Mouse (Mus musculus): ENCODE results near the gene Pou2f2. TPM values are rescaled to one million over a fixed set of nuclear protein-coding genes. Genes with fewer than 3 reads are reported as not detected.

Pou2f2 gene
- total and polyA plus RNA-seq, 2 experiments from 2014 or later, result 9.0 to 35.9 TPM

- Histone ChIP-seq H3K9ac (replicated peaks; ENCODE audit: low read length, poor library complexity, severe bottlenecking) (peak overlapping the region; percentile 86), H3K4me1 (ENCODE audit: insufficient read depth, low read length) (peaks cover 10% of the 10 kb centered on the region), H3K4me3 (ENCODE audit: low read depth, low read length) (peak overlapping the region; percentile 75), H3K4me2 (ENCODE audit: low read depth, low read length, poor library complexity, severe bottlenecking) (peak overlapping the region; percentile 89), H3K9me3 (ENCODE audit: low read length) (no peaks in the 10 kb centered on the region), H3K27ac (ENCODE audit: low read depth, low read length) (peak overlapping the region; percentile 78), H3K27me3 (ENCODE audit: insufficient read depth, low read length) (no peaks in the 10 kb centered on the region), H3K36me3 (ENCODE audit: insufficient read depth, low read length) (peaks cover 16% of the 10 kb centered on the region)
- 4% methylated on average over 30 of the region's 31 CpGs for WGBS
- ATAC-seq (ENCODE audit: low FRiP score) (peak; percentile 66), DNase-seq (ENCODE audit: low spot score) (peak; percentile 97)
- TF ChIP-seq CTCF (IDR thresholded peaks at IDR 0.05), result no peak
Measured at GRCm38 (mm10) chr7:25219756-25220456, 40.4 kb upstream of the Pou2f2 start.

- under 1% methylated on average over 16 of the region's 16 CpGs for WGBS
- Histone ChIP-seq H3K4me2 (ENCODE audit: low read depth, low read length, poor library complexity, severe bottlenecking) (peak overlapping the region; percentile 89), H3K9me3 (ENCODE audit: low read length) (no peaks in the 10 kb centered on the region), H3K9ac (replicated peaks; ENCODE audit: low read length, poor library complexity, severe bottlenecking) (peak overlapping the region; percentile 86), H3K27me3 (ENCODE audit: insufficient read depth, low read length) (no peaks in the 10 kb centered on the region), H3K4me3 (ENCODE audit: low read depth, low read length) (peak overlapping the region; percentile 75), H3K36me3 (ENCODE audit: insufficient read depth, low read length) (peaks cover 11% of the 10 kb centered on the region), H3K27ac (ENCODE audit: low read depth, low read length) (peak overlapping the region; percentile 78), H3K4me1 (ENCODE audit: insufficient read depth, low read length) (peaks cover 10% of the 10 kb centered on the region)
- no peak for TF ChIP-seq CTCF (IDR thresholded peaks at IDR 0.05)
- ATAC-seq (ENCODE audit: low FRiP score) (peak; percentile 32), DNase-seq (ENCODE audit: low spot score) (no peak)
Measured at GRCm38 (mm10) chr7:25219416-25219750, 39.9 kb upstream of the Pou2f2 start.

- H3K36me3 ChIP-seq (ENCODE audit: insufficient read depth, low read length), result peaks cover 8% of the 10 kb centered on the region
- H3K27ac ChIP-seq (ENCODE audit: low read depth, low read length), result peak overlapping the region; percentile 78
- H3K4me3 ChIP-seq (ENCODE audit: low read depth, low read length), result peak overlapping the region; percentile 75
- 1% methylated on average over 53 of the region's 53 CpGs for WGBS
- ATAC-seq (ENCODE audit: low FRiP score), result peak; percentile 41; the same call in 1 of the 2 replicates
- no peaks in the 10 kb centered on the region for H3K27me3 ChIP-seq (ENCODE audit: insufficient read depth, low read length)
- TF ChIP-seq CTCF (IDR thresholded peaks at IDR 0.05), result 0 out of 2 replicates have a peak, but pooled peaks have one; percentile 6
- H3K9ac ChIP-seq (replicated peaks; ENCODE audit: low read length, poor library complexity, severe bottlenecking), result peak overlapping the region; percentile 86
- no peaks in the 10 kb centered on the region for H3K9me3 ChIP-seq (ENCODE audit: low read length)
- DNase-seq (ENCODE audit: low spot score), result peak; percentile 62
- H3K4me2 ChIP-seq (ENCODE audit: low read depth, low read length, poor library complexity, severe bottlenecking), result peak overlapping the region; percentile 89
- peaks cover 10% of the 10 kb centered on the region for H3K4me1 ChIP-seq (ENCODE audit: insufficient read depth, low read length)
Measured at GRCm38 (mm10) chr7:25218705-25219415, 39.3 kb upstream of the Pou2f2 start.

- WGBS, result 75% methylated on average over 12 of the region's 12 CpGs
- Histone ChIP-seq H3K9me3 (ENCODE audit: low read length) (no peaks in the 10 kb centered on the region), H3K4me1 (ENCODE audit: insufficient read depth, low read length) (peaks cover 10% of the 10 kb centered on the region), H3K27ac (ENCODE audit: low read depth, low read length) (no peak overlapping the region), H3K9ac (replicated peaks; ENCODE audit: low read length, poor library complexity, severe bottlenecking) (0 out of 2 replicates have a peak overlapping the region, but pooled peaks have one; percentile 8), H3K4me2 (ENCODE audit: low read depth, low read length, poor library complexity, severe bottlenecking) (no peak overlapping the region; the same call in 1 of the 2 replicates), H3K4me3 (ENCODE audit: low read depth, low read length) (no peak overlapping the region), H3K36me3 (ENCODE audit: insufficient read depth, low read length) (peaks cover 6% of the 10 kb centered on the region), H3K27me3 (ENCODE audit: insufficient read depth, low read length) (no peaks in the 10 kb centered on the region)
- DNase-seq (ENCODE audit: low spot score), result no peak
- ATAC-seq (ENCODE audit: low FRiP score), result no peak
- no peak for TF ChIP-seq CTCF (IDR thresholded peaks at IDR 0.05)
Measured at GRCm38 (mm10) chr7:25217653-25218395, 38.3 kb upstream of the Pou2f2 start.

- no peak for ATAC-seq (ENCODE audit: low FRiP score)
Measured at GRCm38 (mm10) chr7:25214172-25214571, 34.6 kb upstream of the Pou2f2 start.

More at GRCm38 (mm10) chr7:25214172-25214571, 34.6 kb upstream of the Pou2f2 start:
- H3K27me3 ChIP-seq (ENCODE audit: insufficient read depth, low read length), result no peaks in the 10 kb centered on the region
- H3K9ac ChIP-seq (replicated peaks; ENCODE audit: low read length, poor library complexity, severe bottlenecking), result no peak overlapping the region
- H3K4me3 ChIP-seq (ENCODE audit: low read depth, low read length), result no peak overlapping the region
- H3K4me1 ChIP-seq (ENCODE audit: insufficient read depth, low read length), result no peaks in the 10 kb centered on the region
- no peak overlapping the region for H3K27ac ChIP-seq (ENCODE audit: low read depth, low read length)
- WGBS, result 98% methylated on average over 2 of the region's 2 CpGs
- DNase-seq (ENCODE audit: low spot score), result no peak
- no peaks in the 10 kb centered on the region for H3K9me3 ChIP-seq (ENCODE audit: low read length)
- H3K36me3 ChIP-seq (ENCODE audit: insufficient read depth, low read length), result peaks cover 26% of the 10 kb centered on the region
- no peak overlapping the region for H3K4me2 ChIP-seq (ENCODE audit: low read depth, low read length, poor library complexity, severe bottlenecking)
- TF ChIP-seq CTCF (IDR thresholded peaks at IDR 0.05), result no peak
